Mouse (Mus musculus) bone marrow macrophage, adult 2 months (primary cell): ENCODE data around the gene Idh3b.
A peak's percentile ranks its signal among the peaks of the same experiment; 100 is the strongest.

Experiments
- CTCF ChIP-seq: IDR thresholded peaks from 2 replicates; pipeline ENCODE4 v1.5.1; 2012; ENCODE audit warnings: low read depth, mild to moderate bottlenecking, low read length, moderate library complexity
- POLR2A ChIP-seq: IDR thresholded peaks from 2 replicates; pipeline ENCODE4 v1.6.1; 2012; ENCODE audit warnings: mild to moderate bottlenecking, low read depth, low read length, borderline replicate concordance

DNA sequence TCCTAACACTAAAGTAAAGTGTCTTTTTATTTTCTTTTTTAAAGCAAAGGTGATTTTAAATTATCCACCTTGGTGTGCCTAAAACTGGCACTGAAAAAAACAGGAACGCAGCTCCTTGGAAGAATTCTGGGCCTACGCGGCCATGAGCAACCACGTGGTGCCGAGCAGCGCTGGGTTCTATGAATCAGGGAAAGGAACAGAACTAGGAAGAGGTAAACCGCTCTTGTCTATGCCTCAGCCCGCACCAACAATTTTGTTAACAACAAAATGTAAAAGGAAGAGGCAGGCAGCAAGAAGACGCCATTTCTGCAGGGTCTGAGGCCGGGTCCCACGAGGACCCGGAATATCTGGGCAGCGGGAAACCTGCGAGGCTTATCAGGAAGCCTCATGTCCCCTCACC is 10.6 kb downstream of the Idh3b start:
- no peak for TF ChIP-seq CTCF
- TF ChIP-seq POLR2A: peak; percentile 58; the same call in 1 of the 2 replicates
